8 mouse cellular contexts compared by ENCODE assay signal in the genomic region with DNA sequence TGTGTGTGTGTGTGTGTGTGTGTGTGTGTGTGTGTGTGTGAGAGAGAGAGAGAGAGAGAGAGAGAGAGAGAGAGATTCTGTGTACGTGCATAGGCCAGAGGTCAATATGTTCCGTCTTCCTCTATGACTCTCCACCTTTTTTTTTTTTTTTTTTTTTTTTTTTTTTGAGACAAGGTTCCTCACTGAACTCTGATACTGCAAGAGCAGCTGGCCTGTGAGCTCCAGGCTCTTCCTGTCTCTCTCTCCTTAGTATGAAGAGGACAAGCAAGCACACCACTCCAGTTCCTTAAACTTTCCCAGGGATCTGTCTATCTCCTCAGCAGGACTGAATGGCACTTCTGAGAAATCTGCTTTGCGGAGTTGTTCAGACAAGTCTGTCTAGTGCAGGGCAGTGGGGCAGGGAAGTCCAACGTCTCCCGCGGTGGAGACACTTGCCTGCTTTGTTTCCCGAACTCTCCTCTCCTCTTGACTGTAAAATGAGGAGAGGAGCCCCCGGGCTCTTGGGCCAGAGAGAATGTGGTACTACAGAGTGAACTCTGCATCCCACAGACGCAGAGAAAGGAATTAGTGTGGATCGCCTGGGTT. TPM values are rescaled to one million over a fixed set of nuclear protein-coding genes. Genes with fewer than 3 reads are reported as not detected.
DNase-seq lines count a peak whose midpoint lies in the region; ATAC-seq and TF ChIP-seq lines count a peak whose summit lies in the region.

No protein-coding gene starts in this region.

- no peak for DNase-seq in heart, adult 8-10 months (ENCODE audit: low spot score)
- DNase-seq in left cerebral cortex, adult 8-10 months (ENCODE audit: low spot score in 2 of 2) = no peak
- no peak for DNase-seq in right cerebral cortex, postnatal 10 days (ENCODE audit: low spot score in 2 of 2)
- no peak for DNase-seq in T-cell, adult 2 months (ENCODE audit: low spot score)

- peaks cover 24 to 35% of the 10 kb centered on the region in 2 experiments for H3K4me1 ChIP-seq in heart, embryonic 14.5 days (ENCODE audit: control insufficient read depth in 2 of 2, insufficient read depth in 2 of 2, low read length in 2 of 2)
- no peaks in the 10 kb centered on the region; the same call in none of the 2 replicates for H3K4me1 ChIP-seq in bone marrow, adult 2 months (ENCODE audit: control insufficient read depth, insufficient read depth, low read length)
- H3K4me1 ChIP-seq in hindbrain, embryonic 13.5 days (replicated peaks) = peaks cover 27% of the 10 kb centered on the region
- peaks cover 36% of the 10 kb centered on the region for H3K4me1 ChIP-seq in midbrain, embryonic 12.5 days

- TF ChIP-seq CTCF in bone marrow, adult 2 months (IDR thresholded peaks at IDR 0.05; ENCODE audit: control insufficient read depth, insufficient read depth, low read length) = no peak

- H3K27ac ChIP-seq in heart, embryonic 14.5 days (replicated peaks in 1 of 2; ENCODE audit: control insufficient read depth in 1 of 2, insufficient read depth in 1 of 2, low read depth in 2 of 2, low read length in 2 of 2) = peak overlapping the region; percentile 76 to 90
- H3K27ac ChIP-seq in bone marrow, adult 2 months (ENCODE audit: control insufficient read depth, insufficient read depth, low read depth, low read length, poor library complexity) = peak overlapping the region; percentile 98
- 0 out of 2 replicates have a peak overlapping the region, but pooled peaks have one; percentile 35 for H3K27ac ChIP-seq in hindbrain, embryonic 13.5 days
- 0 out of 2 replicates have a peak overlapping the region, but pooled peaks have one; percentile 15 for H3K27ac ChIP-seq in midbrain, embryonic 12.5 days (replicated peaks)

- peak overlapping the region; percentile 78 for H3K9ac ChIP-seq in heart, embryonic 14.5 days (ENCODE audit: low read length)
- peak overlapping the region; percentile 56; the same call in 1 of the 2 replicates for H3K9ac ChIP-seq in hindbrain, embryonic 13.5 days
- peak overlapping the region; percentile 47; the same call in 1 of the 2 replicates for H3K9ac ChIP-seq in midbrain, embryonic 12.5 days (replicated peaks)

- H3K4me2 ChIP-seq in heart, embryonic 14.5 days (ENCODE audit: low read length) = peak overlapping the region; percentile 72
- peak overlapping the region; percentile 70 for H3K4me2 ChIP-seq in hindbrain, embryonic 13.5 days
- H3K4me2 ChIP-seq in midbrain, embryonic 12.5 days (replicated peaks) = peak overlapping the region; percentile 78

- H3K36me3 ChIP-seq in heart, embryonic 14.5 days (ENCODE audit: control insufficient read depth, insufficient read depth, low read length) = peaks cover 4% of the 10 kb centered on the region; the same call in 1 of the 2 replicates
- no peaks in the 10 kb centered on the region for H3K36me3 ChIP-seq in hindbrain, embryonic 13.5 days
- H3K36me3 ChIP-seq in midbrain, embryonic 12.5 days = no peaks in the 10 kb centered on the region

- 3% methylated on average over 10 of the region's 10 CpGs for WGBS in heart, embryonic 14.5 days
- 3% methylated on average over 10 of the region's 10 CpGs for WGBS in bone marrow, adult 2 months
- WGBS in hindbrain, embryonic 13.5 days = 3% methylated on average over 9 of the region's 10 CpGs
- 8% methylated on average over 9 of the region's 10 CpGs for WGBS in midbrain, embryonic 12.5 days

- H3K4me3 ChIP-seq in heart, embryonic 14.5 days (ENCODE audit: control insufficient read depth in 1 of 2, insufficient read depth in 1 of 2, low read depth in 1 of 2, low read length in 2 of 2) = peak overlapping the region; percentile 65 to 72
- H3K4me3 ChIP-seq in bone marrow, adult 2 months (replicated peaks; ENCODE audit: control insufficient read depth, low read depth, low read length) = peak overlapping the region; percentile 85
- peak overlapping the region; percentile 42 for H3K4me3 ChIP-seq in hindbrain, embryonic 13.5 days
- H3K4me3 ChIP-seq in midbrain, embryonic 12.5 days = peak overlapping the region; percentile 51

- no peaks in the 10 kb centered on the region for H3K27me3 ChIP-seq in heart, embryonic 14.5 days (ENCODE audit: control insufficient read depth, insufficient read depth, low read length)
- peaks cover 27% of the 10 kb centered on the region for H3K27me3 ChIP-seq in hindbrain, embryonic 13.5 days
- H3K27me3 ChIP-seq in midbrain, embryonic 12.5 days = peaks cover 29% of the 10 kb centered on the region

- no peaks in the 10 kb centered on the region for H3K9me3 ChIP-seq in heart, embryonic 14.5 days (ENCODE audit: control insufficient read depth, low read length)
- no peaks in the 10 kb centered on the region for H3K9me3 ChIP-seq in hindbrain, embryonic 13.5 days
- H3K9me3 ChIP-seq in midbrain, embryonic 12.5 days = no peaks in the 10 kb centered on the region

- TF ChIP-seq POLR2A in bone marrow, adult 2 months (IDR thresholded peaks at IDR 0.05; ENCODE audit: borderline replicate concordance, control insufficient read depth, low read depth, low read length) = no peak

- ATAC-seq in heart, embryonic 14.5 days (ENCODE audit: insufficient number of reproducible peaks, insufficient read depth, low FRiP score, low read depth) = no peak
- no peak for ATAC-seq in hindbrain, embryonic 13.5 days (ENCODE audit: low FRiP score)
- ATAC-seq in midbrain, embryonic 12.5 days (ENCODE audit: low FRiP score, low read depth) = no peak

RNA-seq across cellular contexts. Expression of gene Tuba1c, which starts 0.7 kb away (rescaled TPM):
- 143 and 146 TPM in 2 replicates for polyA plus RNA-seq in heart, embryonic 14.5 days (2014; fragmentation: Nextera tagmentation; extraction: Ambion mirVana)
- 10 to 100 TPM; 32.2 to 40.4 (median 33.3) TPM for total RNA-seq in heart, adult 8-10 months (2022)
- polyA plus RNA-seq in bone marrow, adult 2 months (2011; ENCODE audit: insufficient read depth, insufficient read length, low replicate concordance, missing spikeins) = 168 and 176 TPM in 2 replicates
- polyA plus RNA-seq in hindbrain, embryonic 13.5 days (2015; fragmentation: Nextera tagmentation; extraction: Ambion mirVana) = 28.1 and 28.2 TPM in 2 replicates
- polyA plus RNA-seq in midbrain, embryonic 12.5 days (2016; fragmentation: Nextera tagmentation; extraction: Ambion mirVana) = 73.7 and 79.3 TPM in 2 replicates
- 10 to 100 TPM; 41.1 to 59.7 (median 56.5) TPM for total RNA-seq in left cerebral cortex, adult 8-10 months (2022)

RNA-seq across cellular contexts. Expression of gene Prph, which starts 26.0 kb away (rescaled TPM):
- 0.36 and 3.2 TPM in 2 replicates for polyA plus RNA-seq in heart, embryonic 14.5 days (2014; fragmentation: Nextera tagmentation; extraction: Ambion mirVana)
- total RNA-seq in heart, adult 8-10 months (2022) = 1 to 10 TPM in 1 of 4 experiments, under 1 TPM in 3; 0.16 to 1.4 (median 0.47) TPM
- not detected in 2 replicates for polyA plus RNA-seq in bone marrow, adult 2 months (2011; ENCODE audit: insufficient read depth, insufficient read length, low replicate concordance, missing spikeins)
- 62.4 and 78.7 TPM in 2 replicates for polyA plus RNA-seq in hindbrain, embryonic 13.5 days (2015; fragmentation: Nextera tagmentation; extraction: Ambion mirVana)
- 5.4 and 8.1 TPM in 2 replicates for polyA plus RNA-seq in midbrain, embryonic 12.5 days (2016; fragmentation: Nextera tagmentation; extraction: Ambion mirVana)
- total RNA-seq in left cerebral cortex, adult 8-10 months (2022) = 1 to 10 TPM in 3 of 4 experiments, under 1 TPM in 1; 0.73 to 1.5 (median 1.2) TPM

RNA-seq across cellular contexts. Expression of gene Troap, which starts 45.4 kb away (rescaled TPM):
- 14.8 and 16.5 TPM in 2 replicates for polyA plus RNA-seq in heart, embryonic 14.5 days (2014; fragmentation: Nextera tagmentation; extraction: Ambion mirVana)
- under 1 TPM in 2 of 4 experiments, not detected in 2; 0.22 to 0.35 TPM for total RNA-seq in heart, adult 8-10 months (2022)
- polyA plus RNA-seq in bone marrow, adult 2 months (2011; ENCODE audit: insufficient read depth, insufficient read length, low replicate concordance, missing spikeins) = 94.5 and 103 TPM in 2 replicates
- 8.4 and 10.0 TPM in 2 replicates for polyA plus RNA-seq in hindbrain, embryonic 13.5 days (2015; fragmentation: Nextera tagmentation; extraction: Ambion mirVana)
- polyA plus RNA-seq in midbrain, embryonic 12.5 days (2016; fragmentation: Nextera tagmentation; extraction: Ambion mirVana) = 33.2 and 38.3 TPM in 2 replicates
- total RNA-seq in left cerebral cortex, adult 8-10 months (2022) = under 1 TPM in 2 of 4 experiments, not detected in 2; 0.74 to 0.95 TPM

RNA-seq across cellular contexts. Expression of gene C1ql4, which starts 58.7 kb away (rescaled TPM):
- 0.27 and 0.41 TPM in 2 replicates for polyA plus RNA-seq in heart, embryonic 14.5 days (2014; fragmentation: Nextera tagmentation; extraction: Ambion mirVana)
- not detected for total RNA-seq in heart, adult 8-10 months (2022)
- 0.66 and 2.4 TPM in 2 replicates for polyA plus RNA-seq in bone marrow, adult 2 months (2011; ENCODE audit: insufficient read depth, insufficient read length, low replicate concordance, missing spikeins)
- polyA plus RNA-seq in hindbrain, embryonic 13.5 days (2015; fragmentation: Nextera tagmentation; extraction: Ambion mirVana) = 5.6 and 11.8 TPM in 2 replicates
- polyA plus RNA-seq in midbrain, embryonic 12.5 days (2016; fragmentation: Nextera tagmentation; extraction: Ambion mirVana) = 18.2 and 19.9 TPM in 2 replicates
- not detected for total RNA-seq in left cerebral cortex, adult 8-10 months (2022)

Comparison
In these comparisons a context has a peak if more than half of its experiments do, and no peak if none do; other contexts are left out.
1. H3K27ac ChIP-seq: peak in every context shown above with its lines; median percentile 98 in bone marrow, adult 2 months; 83 in heart, embryonic 14.5 days; 35 in hindbrain, embryonic 13.5 days; 15 in midbrain, embryonic 12.5 days.